Comparison of ENCODE assay signal across 18 mouse cellular contexts in the genomic region with DNA sequence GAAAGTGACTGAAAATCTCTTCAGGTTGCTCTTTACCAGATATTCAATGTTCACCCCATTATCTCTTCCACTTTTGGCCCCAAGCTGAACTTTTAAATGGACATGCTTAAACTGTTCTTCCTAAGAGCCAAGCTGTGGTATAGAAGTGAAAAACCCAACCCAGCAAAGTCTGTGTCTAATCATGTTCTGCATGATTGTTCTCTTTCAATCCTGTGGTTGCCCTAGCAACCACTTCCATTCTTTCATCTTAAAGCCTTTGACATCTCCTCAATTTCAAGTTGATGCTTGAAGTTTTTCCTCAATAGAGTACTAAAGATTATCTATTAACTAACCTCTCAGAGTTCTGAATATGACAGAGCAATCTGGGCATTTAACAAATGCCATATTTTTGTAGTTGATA.
DNase-seq lines count a peak whose midpoint lies in the region; ATAC-seq lines count a peak whose summit lies in the region.
"Had no signal": no experiment of that assay in that cellular context is flagged by ENCODE, and none has a peak within 500 bp of the region (broad histone marks: within the 10 kb centered on the region; RNA-seq: fewer than 3 reads in every experiment).

No protein-coding gene starts in this region.

- DNase-seq in kidney, postnatal 14 days = no peak
- peak; percentile 51 for DNase-seq in Muller cell, postnatal 12 days (ENCODE audit: inconsistent ontology term)
- DNase-seq in R1 (ENCODE audit: low read depth, low spot score) = peak; percentile 55
- DNase-seq in embryo, embryonic 11 days = peak; percentile 15
- DNase-seq in lung, postnatal 10 days = no peak
- DNase-seq: cerebellum, adult 18-20 months; cerebellum, adult 9-11 months; cerebellum, postnatal 36 days; gastrocnemius, postnatal 36 days; heart, adult 18-20 months; heart, postnatal 10 days; heart, postnatal 4 days had no signal

- H3K9me3 ChIP-seq in kidney, embryonic 15.5 days (replicated peaks) = peaks cover 8% of the 10 kb centered on the region; the same call in 1 of the 2 replicates
- no peaks in the 10 kb centered on the region for H3K9me3 ChIP-seq in intestine, embryonic 16.5 days (ENCODE audit: control insufficient read depth, low read length)
- H3K9me3 ChIP-seq: forebrain, embryonic 15.5 days; heart, embryonic 10.5 days had no signal

- no peak overlapping the region for H3K9ac ChIP-seq in kidney, embryonic 15.5 days
- H3K9ac ChIP-seq in intestine, embryonic 16.5 days (ENCODE audit: low read depth, low read length) = no peak overlapping the region
- H3K9ac ChIP-seq: forebrain, embryonic 15.5 days; hindbrain, embryonic 14.5 days had no signal

- H3K27me3 ChIP-seq in kidney, embryonic 15.5 days = no peaks in the 10 kb centered on the region
- H3K27me3 ChIP-seq in intestine, embryonic 16.5 days (replicated peaks; ENCODE audit: control insufficient read depth, insufficient read depth, low read length) = no peaks in the 10 kb centered on the region
- H3K27me3 ChIP-seq: forebrain, embryonic 15.5 days had no signal

- H3K4me3 ChIP-seq in kidney, embryonic 15.5 days (replicated peaks) = no peak overlapping the region
- H3K4me3 ChIP-seq in intestine, embryonic 16.5 days (ENCODE audit: low read length) = no peak overlapping the region
- H3K4me3 ChIP-seq: embryonic facial prominence, embryonic 10.5 days; forebrain, embryonic 15.5 days; heart, embryonic 10.5 days had no signal

- ATAC-seq in kidney, embryonic 15.5 days (replicated peaks; ENCODE audit: low FRiP score) = no peak
- ATAC-seq in intestine, embryonic 16.5 days = no peak
- ATAC-seq: forebrain, embryonic 15.5 days had no signal

- H3K4me2 ChIP-seq in kidney, embryonic 15.5 days = no peak overlapping the region
- no peak overlapping the region for H3K4me2 ChIP-seq in intestine, embryonic 16.5 days (ENCODE audit: low read depth, low read length)
- H3K4me2 ChIP-seq: forebrain, embryonic 15.5 days; hindbrain, embryonic 14.5 days had no signal

- peak overlapping the region; percentile 69; the same call in 1 of the 2 replicates for H3K27ac ChIP-seq in kidney, embryonic 15.5 days
- no peak overlapping the region for H3K27ac ChIP-seq in intestine, embryonic 16.5 days (ENCODE audit: low read length)
- H3K27ac ChIP-seq: embryonic facial prominence, embryonic 10.5 days; forebrain, embryonic 15.5 days; heart, embryonic 10.5 days; hindbrain, embryonic 14.5 days had no signal

- no peaks in the 10 kb centered on the region for H3K4me1 ChIP-seq in kidney, embryonic 15.5 days
- no peaks in the 10 kb centered on the region for H3K4me1 ChIP-seq in intestine, embryonic 16.5 days (ENCODE audit: control insufficient read depth, insufficient read depth, low read length)
- H3K4me1 ChIP-seq: embryonic facial prominence, embryonic 10.5 days; forebrain, embryonic 15.5 days; heart, embryonic 10.5 days had no signal

- H3K36me3 ChIP-seq in kidney, embryonic 15.5 days = no peaks in the 10 kb centered on the region
- H3K36me3 ChIP-seq in intestine, embryonic 16.5 days (ENCODE audit: control insufficient read depth, insufficient read depth, low read length) = no peaks in the 10 kb centered on the region
- H3K36me3 ChIP-seq: embryonic facial prominence, embryonic 10.5 days; forebrain, embryonic 15.5 days; heart, embryonic 10.5 days had no signal

Comparison
In these comparisons a context has a peak if more than half of its experiments do, and no peak if none do; other contexts are left out.
1. DNase-seq: peak in Muller cell, postnatal 12 days (single experiment), R1 (single experiment) and embryo, embryonic 11 days (single experiment); none in kidney, postnatal 14 days (single experiment) and lung, postnatal 10 days (single experiment).